Mouse (Mus musculus) lung, adult 2 months (tissue): ENCODE measurements at regions not wholly inside any gene's neighbourhood (a gene's known extent, or its start where the extent isn't known, plus 50 kb on each side); places are given as distances from the start of the nearest gene placed in this dataset.

Experiments
- CTCF ChIP-seq: fragments of 200-500 bp; IDR thresholded peaks from 2 replicates; pipeline ENCODE4 v1.5.1; 2011; ENCODE audit warnings: mild to moderate bottlenecking, low read length, control low read depth; ENCODE audit not compliant: insufficient read depth
- POLR2A ChIP-seq: fragments of 200-500 bp; IDR thresholded peaks from 2 replicates; pipeline ENCODE4 v1.6.1; 2011; ENCODE audit warnings: low read depth, mild to moderate bottlenecking, control low read depth, low read length, borderline replicate concordance; ENCODE audit errors: extremely low read depth

DNA sequence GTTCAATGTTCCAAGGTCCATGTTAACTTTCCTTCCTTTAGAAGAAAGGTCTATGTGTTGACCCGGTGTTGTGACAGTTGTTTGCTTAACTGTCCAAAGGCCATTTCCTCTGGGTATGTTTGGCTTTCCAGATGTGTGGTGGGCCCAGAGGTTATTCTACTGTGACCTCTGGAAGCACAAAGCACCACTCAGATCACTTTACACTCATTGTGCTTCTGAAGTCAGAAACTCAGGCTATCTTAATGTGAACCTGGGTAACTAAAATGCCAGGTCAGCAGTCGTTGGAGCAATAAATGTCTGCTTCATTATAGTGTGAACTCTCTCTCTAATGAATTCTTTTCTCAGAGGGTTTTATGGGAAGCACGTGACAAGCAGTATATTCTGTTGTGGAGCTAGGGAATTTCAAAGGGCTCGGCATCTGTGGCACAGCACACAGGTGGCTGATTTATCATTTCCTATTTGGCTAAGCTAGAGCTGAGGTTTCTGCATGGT is 68.5 kb upstream of the Klf12 start:
- TF ChIP-seq POLR2A = no peak
- TF ChIP-seq CTCF = no peak
